Mouse (Mus musculus): ENCODE measurements around the gene Tspan14. TPM values are rescaled to one million over a fixed set of nuclear protein-coding genes. Genes with fewer than 3 reads are reported as not detected.
A peak's percentile ranks its signal among the peaks of the same experiment; 100 is the strongest.

Tspan14 gene
- polyA plus RNA-seq, 1 experiment from 2014 or later = 58.6 TPM

- H3K27me3 ChIP-seq (ENCODE audit: insufficient read depth, poor library complexity, severe bottlenecking) = no peaks in the 10 kb centered on the region
- DNase-seq (ENCODE audit: low spot score) = peak; percentile 33
- H3K36me3 ChIP-seq = peaks cover 36% of the 10 kb centered on the region
- peaks cover 18% of the 10 kb centered on the region for H3K4me1 ChIP-seq
- 72% methylated on average over 4 of the region's 4 CpGs for WGBS
- no peaks in the 10 kb centered on the region for H3K9me3 ChIP-seq
- H3K27ac ChIP-seq = no peak overlapping the region
- no peak overlapping the region for H3K4me3 ChIP-seq
These were observed 34.2 kb upstream of the Tspan14 start for GRCm38 (mm10) chr14:41000801-41001200.

DNA sequence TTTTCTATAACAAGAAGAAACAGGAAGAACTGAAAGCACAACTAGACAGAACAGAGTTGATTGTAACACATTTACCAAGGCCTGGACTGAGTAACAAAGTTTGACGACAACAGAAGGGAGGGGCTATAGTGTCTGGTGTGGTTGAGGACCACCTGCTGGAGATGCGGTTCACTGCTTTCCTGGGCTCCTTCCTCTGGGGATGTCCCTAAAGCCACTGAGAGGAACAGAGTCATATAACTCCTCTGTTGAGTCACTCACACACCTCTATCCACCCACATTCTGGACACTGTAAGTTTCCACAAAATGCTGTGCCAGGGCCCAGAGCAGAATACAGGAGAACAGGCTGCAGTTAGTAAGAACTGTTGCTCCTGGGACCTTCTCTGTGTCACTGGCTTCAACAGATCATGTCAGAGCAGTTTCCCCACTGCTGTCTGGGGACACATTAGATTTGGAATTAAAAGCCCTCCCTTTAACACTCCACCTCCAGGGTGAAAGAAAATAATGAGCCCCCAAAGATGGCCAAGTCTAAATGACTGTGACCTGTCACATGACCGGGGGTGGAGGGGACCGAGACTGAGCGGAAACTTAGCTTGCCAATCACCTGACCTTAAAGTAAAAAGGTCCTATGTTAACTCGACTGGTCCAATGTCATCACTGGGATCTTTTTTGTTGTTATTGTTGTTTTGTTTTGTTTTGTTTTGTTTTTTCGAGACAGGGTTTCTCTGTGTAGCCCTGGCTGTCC, 33.5 kb upstream of the Tspan14 start:
- Histone ChIP-seq H3K36me3 (peaks cover 36% of the 10 kb centered on the region), H3K4me3 (no peak overlapping the region), H3K9me3 (no peaks in the 10 kb centered on the region), H3K27me3 (ENCODE audit: insufficient read depth, poor library complexity, severe bottlenecking) (no peaks in the 10 kb centered on the region), H3K27ac (no peak overlapping the region), H3K4me1 (peaks cover 17% of the 10 kb centered on the region)
- DNase-seq (ENCODE audit: low spot score) = peak; percentile 24
- 83% methylated on average over 7 of the region's 7 CpGs for whole genome bisulfite sequencing

DNA sequence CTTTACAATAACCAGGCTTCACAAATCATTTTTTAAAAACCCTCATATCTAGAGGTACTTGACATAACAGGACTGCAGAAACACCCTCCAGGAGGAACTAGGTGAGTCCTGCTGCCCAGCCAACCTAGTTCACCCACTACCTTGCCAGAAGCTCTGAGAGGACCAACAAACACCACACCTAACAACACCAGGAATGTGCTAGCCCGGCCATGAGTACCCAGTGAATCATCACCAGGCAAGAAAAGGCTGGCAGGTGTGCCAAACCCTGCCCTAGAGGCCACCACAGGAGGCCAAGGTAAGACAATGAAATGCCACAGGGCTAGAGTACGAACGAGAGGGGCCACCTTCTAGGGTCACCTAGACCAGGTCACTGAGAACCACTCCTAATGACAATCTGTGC, 29.6 kb upstream of the Tspan14 start:
- H3K9me3 ChIP-seq = no peaks in the 10 kb centered on the region
- peaks cover 11% of the 10 kb centered on the region for H3K4me1 ChIP-seq
- H3K4me3 ChIP-seq = no peak overlapping the region
- DNase-seq (ENCODE audit: low spot score) = no peak
- H3K36me3 ChIP-seq = peaks cover 35% of the 10 kb centered on the region
- no peaks in the 10 kb centered on the region for H3K27me3 ChIP-seq (ENCODE audit: insufficient read depth, poor library complexity, severe bottlenecking)
- WGBS = 94% methylated on average over 3 of the region's 3 CpGs
- no peak overlapping the region for H3K27ac ChIP-seq

DNA sequence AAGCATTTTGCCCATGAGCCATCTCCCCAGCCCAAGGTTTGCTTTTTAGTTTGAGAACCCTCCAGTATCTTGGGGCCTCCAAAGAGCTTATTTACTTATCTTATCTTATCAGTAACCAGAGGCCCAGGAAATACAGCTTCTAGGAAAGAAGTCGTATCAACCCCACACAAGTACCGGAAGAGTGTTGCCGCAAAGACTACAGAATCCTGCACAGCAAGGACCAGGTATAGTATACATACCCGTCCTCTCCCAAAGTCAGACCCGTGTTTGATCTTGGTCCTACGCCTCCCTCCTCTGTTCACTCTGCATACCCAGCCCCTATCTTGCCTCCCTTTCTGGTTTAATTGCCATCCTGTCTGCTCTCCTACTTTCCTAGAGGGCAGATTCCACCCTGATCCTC, 25.9 kb upstream of the Tspan14 start:
- 12% methylated on average over 6 of the region's 6 CpGs for WGBS
- Histone ChIP-seq H3K4me1 (peaks cover 11% of the 10 kb centered on the region), H3K27me3 (ENCODE audit: insufficient read depth, poor library complexity, severe bottlenecking) (no peaks in the 10 kb centered on the region), H3K9me3 (no peaks in the 10 kb centered on the region), H3K36me3 (peaks cover 15% of the 10 kb centered on the region), H3K27ac (peak overlapping the region; percentile 18; the same call in 1 of the 2 replicates), H3K4me3 (no peak overlapping the region)
- no peak for DNase-seq (ENCODE audit: low spot score)

DNA sequence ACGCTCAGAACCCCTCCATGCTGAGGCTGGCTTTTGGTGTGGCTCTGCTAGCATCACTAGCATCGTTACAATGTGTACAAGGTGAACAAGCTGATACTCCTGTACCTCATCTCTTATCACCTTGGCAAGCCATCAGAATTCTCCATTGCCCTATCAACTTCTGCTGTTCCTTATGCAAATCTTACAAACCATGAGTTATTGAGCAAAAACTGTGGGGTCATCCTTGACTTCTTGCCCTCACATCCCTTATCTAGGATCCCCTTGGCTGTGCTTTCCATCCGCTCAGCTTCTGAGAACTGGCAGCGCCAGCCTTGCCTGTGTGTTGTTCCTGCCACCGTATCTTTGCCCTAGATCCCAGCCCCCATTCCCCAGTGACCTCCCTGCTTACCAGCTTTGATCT, 22.2 kb upstream of the Tspan14 start:
- Histone ChIP-seq H3K36me3 (no peaks in the 10 kb centered on the region), H3K4me3 (no peak overlapping the region), H3K27me3 (ENCODE audit: insufficient read depth, poor library complexity, severe bottlenecking) (no peaks in the 10 kb centered on the region), H3K9me3 (no peaks in the 10 kb centered on the region), H3K4me1 (peaks cover 11% of the 10 kb centered on the region), H3K27ac (no peak overlapping the region)
- WGBS = 75% methylated on average over 5 of the region's 5 CpGs
- DNase-seq (ENCODE audit: low spot score) = no peak

GRCm38 (mm10) chr14:40987184-40987583, 20.6 kb upstream of the Tspan14 start:
- no peak for DNase-seq (ENCODE audit: low spot score)
- WGBS = 82% methylated on average over 2 of the region's 2 CpGs
- Histone ChIP-seq H3K9me3 (no peaks in the 10 kb centered on the region), H3K27me3 (ENCODE audit: insufficient read depth, poor library complexity, severe bottlenecking) (no peaks in the 10 kb centered on the region), H3K4me3 (no peak overlapping the region), H3K27ac (no peak overlapping the region), H3K36me3 (no peaks in the 10 kb centered on the region), H3K4me1 (peaks cover 2% of the 10 kb centered on the region)

DNA sequence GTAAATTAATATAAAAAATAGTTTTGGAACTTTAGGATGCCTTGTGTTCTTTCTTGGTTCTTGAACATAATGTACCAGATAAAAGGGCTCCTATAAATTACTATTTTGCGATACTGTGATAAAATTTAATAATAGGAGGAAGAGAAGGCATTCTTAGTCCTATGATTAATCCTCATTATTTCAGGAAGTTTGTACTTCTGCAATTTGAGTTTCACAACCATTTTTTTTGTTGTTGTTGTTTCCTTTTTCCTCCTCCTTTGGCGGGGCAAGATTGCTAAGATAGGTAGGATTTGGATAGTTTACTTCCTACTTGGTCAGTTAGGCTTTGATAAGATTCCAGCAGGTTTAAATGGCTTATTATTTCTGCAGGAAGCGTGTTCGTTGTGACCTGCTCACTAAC, 19.0 kb upstream of the Tspan14 start:
- H3K4me1 ChIP-seq = no peaks in the 10 kb centered on the region
- no peak overlapping the region for H3K27ac ChIP-seq
- H3K36me3 ChIP-seq = no peaks in the 10 kb centered on the region
- DNase-seq (ENCODE audit: low spot score) = no peak
- WGBS = 81% methylated on average over 4 of the region's 4 CpGs
- no peaks in the 10 kb centered on the region for H3K9me3 ChIP-seq
- no peak overlapping the region for H3K4me3 ChIP-seq
- no peaks in the 10 kb centered on the region for H3K27me3 ChIP-seq (ENCODE audit: insufficient read depth, poor library complexity, severe bottlenecking)

GRCm38 (mm10) chr14:40979723-40980122, 13.1 kb upstream of the Tspan14 start:
- WGBS = 25% methylated on average over 1 of the region's 1 CpGs
- H3K27ac ChIP-seq = peak overlapping the region; percentile 67; the same call in 1 of the 2 replicates

GRCm38 (mm10) chr14:40979002-40979401, 12.4 kb upstream of the Tspan14 start:
- DNase-seq (ENCODE audit: low spot score) = no peak
- Histone ChIP-seq H3K9me3 (no peaks in the 10 kb centered on the region), H3K27ac (no peak overlapping the region), H3K27me3 (ENCODE audit: insufficient read depth, poor library complexity, severe bottlenecking) (no peaks in the 10 kb centered on the region), H3K4me1 (0 out of 2 replicates have a peak, but pooled peaks cover 6% of the 10 kb centered on the region), H3K4me3 (no peak overlapping the region), H3K36me3 (no peaks in the 10 kb centered on the region)
- 41% methylated on average over 4 of the region's 4 CpGs for WGBS

More at GRCm38 (mm10) chr14:40979723-40980122, 13.1 kb upstream of the Tspan14 start:
- H3K4me1 ChIP-seq = 0 out of 2 replicates have a peak, but pooled peaks cover 6% of the 10 kb centered on the region
- no peaks in the 10 kb centered on the region for H3K36me3 ChIP-seq
- H3K27me3 ChIP-seq (ENCODE audit: insufficient read depth, poor library complexity, severe bottlenecking) = no peaks in the 10 kb centered on the region
- H3K9me3 ChIP-seq = no peaks in the 10 kb centered on the region
- no peak overlapping the region for H3K4me3 ChIP-seq
- no peak for DNase-seq (ENCODE audit: low spot score)

DNA sequence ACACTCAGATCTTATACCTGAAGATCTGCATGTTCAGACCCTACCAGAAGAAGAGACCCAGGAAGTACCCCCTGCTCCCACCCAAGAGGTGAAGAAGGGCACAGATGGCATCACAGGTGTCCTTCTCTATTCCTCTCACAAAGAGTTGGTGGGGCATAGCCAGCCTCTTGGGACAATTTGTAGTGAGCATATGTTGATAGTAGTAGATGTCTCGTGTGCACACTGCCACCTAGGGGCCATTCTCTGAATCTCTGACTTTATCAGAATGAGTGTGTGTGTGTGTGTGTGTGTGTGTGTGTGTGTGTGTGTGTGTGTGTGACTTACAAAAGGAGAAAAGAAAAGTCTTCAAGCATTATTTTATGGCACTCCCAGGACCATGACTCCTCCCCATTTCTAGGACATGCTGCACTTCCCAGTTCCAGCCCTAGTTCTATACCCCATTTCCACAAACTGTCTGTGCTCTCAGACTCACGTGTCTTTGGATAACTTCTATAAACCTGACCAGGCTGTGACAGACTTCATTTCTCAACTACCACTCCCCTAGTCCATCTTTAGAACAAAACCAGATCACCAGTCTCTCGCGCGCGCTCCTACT, 8.6 kb upstream of the Tspan14 start:
- 75% methylated on average over 6 of the region's 6 CpGs for WGBS
- Histone ChIP-seq H3K4me3 (no peak overlapping the region), H3K9me3 (no peaks in the 10 kb centered on the region), H3K36me3 (no peaks in the 10 kb centered on the region), H3K4me1 (peaks cover 17% of the 10 kb centered on the region; the same call in 1 of the 2 replicates), H3K27me3 (ENCODE audit: insufficient read depth, poor library complexity, severe bottlenecking) (no peaks in the 10 kb centered on the region), H3K27ac (no peak overlapping the region)
- peak; percentile 82 for DNase-seq (ENCODE audit: low spot score)

GRCm38 (mm10) chr14:40968051-40968450, 1.4 kb upstream of the Tspan14 start:
- DNase-seq (ENCODE audit: low spot score) = no peak
- WGBS = 62% methylated on average over 2 of the region's 2 CpGs
- H3K36me3 ChIP-seq = no peaks in the 10 kb centered on the region
- H3K4me1 ChIP-seq = peaks cover 42% of the 10 kb centered on the region
- H3K4me3 ChIP-seq = peak overlapping the region; percentile 94; the same call in 1 of the 2 replicates
- 0 out of 2 replicates have a peak overlapping the region, but pooled peaks have one; percentile 96 for H3K27ac ChIP-seq
- no peaks in the 10 kb centered on the region for H3K27me3 ChIP-seq (ENCODE audit: insufficient read depth, poor library complexity, severe bottlenecking)
- no peaks in the 10 kb centered on the region for H3K9me3 ChIP-seq

GRCm38 (mm10) chr14:40967598-40967900, 942 bp upstream of the Tspan14 start:
- Histone ChIP-seq H3K9me3 (no peaks in the 10 kb centered on the region), H3K36me3 (no peaks in the 10 kb centered on the region), H3K27me3 (ENCODE audit: insufficient read depth, poor library complexity, severe bottlenecking) (no peaks in the 10 kb centered on the region), H3K27ac (peak overlapping the region; percentile 96), H3K4me1 (peaks cover 42% of the 10 kb centered on the region), H3K4me3 (peak overlapping the region; percentile 94)
- no peak for DNase-seq (ENCODE audit: low spot score)
- 2% methylated on average over 6 of the region's 6 CpGs for WGBS

DNA sequence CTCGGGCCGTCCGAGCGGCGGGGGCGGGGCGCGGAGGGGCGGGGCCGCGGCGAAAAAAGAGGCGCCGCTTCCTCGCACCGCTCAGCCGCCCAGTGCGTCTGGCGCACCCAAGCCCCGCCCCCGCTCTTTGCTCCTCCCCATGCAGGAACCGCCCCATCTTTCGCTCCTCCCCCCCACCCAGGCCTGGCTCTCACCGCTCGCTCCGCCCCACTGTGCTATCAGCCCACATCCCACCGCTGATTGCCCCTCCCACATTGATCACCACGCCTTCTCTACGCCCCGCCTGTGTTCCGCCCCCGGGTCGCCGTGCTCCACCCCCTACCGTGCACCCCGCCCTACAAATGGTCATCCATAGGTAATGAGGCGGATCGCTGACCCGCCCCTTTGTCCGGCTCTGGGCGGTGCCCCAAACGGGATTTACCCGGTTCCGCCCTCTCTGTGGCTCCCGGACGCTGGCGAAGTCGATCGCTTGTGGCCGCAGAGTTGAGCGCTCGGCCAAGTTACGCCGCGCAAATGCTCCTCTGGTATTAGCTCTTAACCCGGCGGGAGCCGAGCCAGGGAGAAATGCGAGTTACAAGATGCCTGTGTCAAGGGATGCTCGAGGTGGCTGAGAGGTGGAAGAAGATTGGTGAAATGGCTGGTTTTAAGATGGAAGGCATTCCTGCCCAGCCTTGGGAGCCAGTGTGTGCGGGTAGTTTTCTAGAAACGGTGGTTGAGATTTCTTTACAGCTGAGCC, 423 bp upstream of the Tspan14 start:
- Histone ChIP-seq H3K4me1 (peaks cover 46% of the 10 kb centered on the region), H3K27me3 (ENCODE audit: insufficient read depth, poor library complexity, severe bottlenecking) (no peaks in the 10 kb centered on the region), H3K27ac (peak overlapping the region; percentile 96), H3K4me3 (peak overlapping the region; percentile 94), H3K36me3 (no peaks in the 10 kb centered on the region), H3K9me3 (no peaks in the 10 kb centered on the region)
- peak; percentile 100 for DNase-seq (ENCODE audit: low spot score)
- under 1% methylated on average over 59 of the region's 62 CpGs for WGBS

Data from heart, embryonic 10.5 days (tissue).